Mouse (Mus musculus) limb, embryonic 11.5 days (tissue): ENCODE results near the gene 6430548M08Rik. TPM values are rescaled to one million over a fixed set of nuclear protein-coding genes. Genes with fewer than 3 reads are reported as not detected.

Experiments used
- ATAC-seq: fragments of 200-750 bp; cut with Nextera tagmentation; 2 replicates; pipeline ENCODE4 v1.8.0; 2017; ENCODE audit warnings: low read depth; ENCODE audit not compliant: insufficient number of reproducible peaks, low FRiP score, low TSS enrichment
- DNase-seq: peaks from one replicate; pipeline ENCODE4 v3.0.0-alpha.2; 2015; ENCODE audit warnings: low spot score
- H3K27ac ChIP-seq: fragments of 300-500 bp; sonication (generic); replicated peaks from 2 replicates; pipeline ENCODE4 v1.5.1; 2014; ENCODE audit warnings: low read depth, mild to moderate bottlenecking, low read length
- H3K27me3 ChIP-seq: fragments of 300-500 bp; sonication (generic); 2 replicates; pipeline ENCODE4 v1.6.1; 2014; ENCODE audit warnings: mild to moderate bottlenecking, low read length, mixed read lengths; ENCODE audit not compliant: control insufficient read depth, insufficient read depth
- H3K36me3 ChIP-seq: fragments of 300-500 bp; sonication (generic); 2 replicates; pipeline ENCODE4 v1.6.1; 2014; ENCODE audit warnings: mild to moderate bottlenecking, low read length, moderate library complexity, mixed read lengths; ENCODE audit not compliant: control insufficient read depth, insufficient read depth
- H3K4me1 ChIP-seq: fragments of 300-500 bp; sonication (generic); 2 replicates; pipeline ENCODE4 v1.6.1; 2014; ENCODE audit warnings: low read length, mixed read lengths; ENCODE audit not compliant: control insufficient read depth, insufficient read depth
- H3K4me2 ChIP-seq: fragments of 300-500 bp; sonication (generic); 2 replicates; pipeline ENCODE4 v1.6.1; 2014; ENCODE audit warnings: low read depth, mild to moderate bottlenecking, moderate library complexity; ENCODE audit not compliant: severe bottlenecking
- H3K4me3 ChIP-seq: fragments of 300-500 bp; sonication (generic); 2 replicates; pipeline ENCODE4 v1.5.1; 2014; ENCODE audit warnings: low read depth, low read length
- H3K9ac ChIP-seq: fragments of 300-500 bp; sonication (generic); 2 replicates; pipeline ENCODE4 v1.6.1; 2014; ENCODE audit warnings: mild to moderate bottlenecking, low read length
- H3K9me3 ChIP-seq: fragments of 300-500 bp; sonication (generic); 2 replicates; pipeline ENCODE4 v1.6.1; 2016; ENCODE audit warnings: low read length; ENCODE audit not compliant: control insufficient read depth
- WGBS: fragments of 180-500 bp; shearing (Covaris S2); extraction: QIAGEN DNeasy Blood & Tissue Kit; methylation state at CpG from one replicate; pipeline ENCODE4 v1.1.7; 2014; 5-methylcytosine and 5-hydroxymethylcytosine counted together
- polyA plus RNA-seq: library from polyadenylated mRNA; unstranded; fragments of >200 nt; fragmentation: Nextera tagmentation; extraction: Ambion mirVana; gene quantifications from 2 replicates; pipeline ENCODE4 v1.2.1, GENCODE M21; 2014

The 6430548M08Rik gene
- polyA plus RNA-seq, 1 experiment from 2014 or later: 1.8 TPM

DNA sequence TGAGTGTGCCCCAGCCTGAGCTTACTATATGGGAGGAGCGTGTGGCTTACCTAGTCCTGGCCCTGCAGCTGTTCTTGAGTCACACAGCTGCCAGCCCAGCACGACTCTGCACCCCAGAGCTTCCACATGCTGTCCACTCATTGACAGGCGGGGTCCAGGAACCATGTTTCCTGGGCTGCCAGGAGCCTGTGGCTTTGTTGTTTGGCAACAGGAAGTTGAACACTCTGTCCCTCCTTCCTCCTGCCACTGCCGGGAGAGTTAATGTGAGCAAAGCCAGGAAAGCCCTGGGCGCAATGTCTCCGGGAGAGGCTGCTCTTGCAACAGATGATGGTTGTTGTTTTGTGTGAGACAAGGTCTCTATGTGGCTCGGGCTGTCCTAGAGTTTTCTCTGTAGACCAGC lies 38.7 kb downstream of the 6430548M08Rik start:
- no peak for ATAC-seq
- Histone ChIP-seq H3K4me2 (no peak overlapping the region), H3K36me3 (no peaks in the 10 kb centered on the region), H3K27ac (peak overlapping the region; percentile 42), H3K9me3 (no peaks in the 10 kb centered on the region), H3K4me3 (no peak overlapping the region), H3K4me1 (peaks cover 20% of the 10 kb centered on the region), H3K9ac (no peak overlapping the region), H3K27me3 (no peaks in the 10 kb centered on the region)
- 53% methylated on average over 7 of the region's 7 CpGs for WGBS
- DNase-seq: peak; percentile 43

DNA sequence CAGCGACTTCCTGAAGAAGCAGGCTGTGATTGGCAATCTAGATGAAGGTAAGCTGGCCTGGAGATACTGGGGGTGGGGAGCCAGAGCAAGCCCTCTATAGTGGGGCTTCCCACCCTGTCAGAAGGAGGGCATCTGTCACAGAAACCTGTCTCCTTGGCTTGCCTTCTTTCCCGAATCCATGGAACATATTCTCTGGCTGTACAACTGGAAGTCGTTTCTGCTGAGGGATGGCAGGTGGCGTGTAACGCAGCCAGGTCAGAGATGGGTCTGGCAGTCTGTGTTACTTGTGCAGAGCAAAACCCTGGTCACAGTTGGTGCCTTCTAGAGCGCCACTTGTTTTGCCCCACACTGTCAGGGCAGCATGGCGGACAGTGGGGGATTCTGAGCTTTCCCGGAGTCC lies 46.4 kb downstream of the 6430548M08Rik start:
- ATAC-seq: no peak
- WGBS: 76% methylated on average over 8 of the region's 8 CpGs
- peaks cover 8% of the 10 kb centered on the region; the same call in 1 of the 2 replicates for H3K4me1 ChIP-seq

DNA sequence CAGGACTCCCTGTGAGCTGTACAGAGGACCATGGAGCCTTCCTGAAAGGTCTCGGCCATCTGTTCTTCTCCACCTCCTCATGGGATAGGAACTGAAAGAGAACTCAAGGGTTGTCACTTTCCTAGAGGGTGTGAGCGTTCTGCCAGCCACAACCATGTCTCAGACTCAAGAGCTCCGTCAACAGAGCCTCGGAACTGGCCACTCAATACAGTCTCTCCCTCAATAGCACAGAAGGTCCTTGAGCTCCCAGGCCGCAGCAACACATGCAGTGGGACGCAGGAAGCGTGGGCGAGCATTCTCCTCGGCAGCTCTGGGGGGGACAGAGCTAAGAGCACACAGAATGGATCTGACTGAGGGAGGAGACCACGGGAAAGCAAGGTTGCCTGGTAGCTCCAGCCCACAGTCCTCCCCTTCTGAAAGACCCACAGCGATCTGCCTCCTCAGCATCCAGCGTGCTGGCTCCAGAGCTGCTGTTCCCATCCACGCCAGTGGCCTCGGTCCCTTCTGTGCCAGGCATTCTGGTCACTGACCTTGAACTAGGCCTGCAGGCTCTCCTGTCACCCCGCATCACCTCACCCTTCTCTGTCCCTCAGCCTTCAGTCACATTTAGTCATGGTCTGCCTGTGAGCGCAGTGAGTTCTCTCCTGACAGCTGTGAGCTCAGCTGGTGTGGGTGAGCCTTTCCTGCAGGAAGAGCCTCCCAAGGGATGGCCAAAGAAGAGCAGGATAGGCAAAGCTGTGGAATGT lies 47.9 kb downstream of the 6430548M08Rik start:
- Histone ChIP-seq H3K27me3 (no peaks in the 10 kb centered on the region), H3K27ac (no peak overlapping the region), H3K4me3 (no peak overlapping the region), H3K36me3 (no peaks in the 10 kb centered on the region), H3K4me1 (no peaks in the 10 kb centered on the region), H3K4me2 (no peak overlapping the region), H3K9ac (no peak overlapping the region), H3K9me3 (no peaks in the 10 kb centered on the region)
- ATAC-seq (no peak), DNase-seq (no peak)
- WGBS: 75% methylated on average over 16 of the region's 16 CpGs

More for the DNA sequence above, 46.4 kb downstream of the 6430548M08Rik start:
- Histone ChIP-seq H3K27ac (no peak overlapping the region), H3K27me3 (no peaks in the 10 kb centered on the region), H3K4me3 (no peak overlapping the region), H3K4me2 (no peak overlapping the region), H3K9ac (no peak overlapping the region), H3K36me3 (no peaks in the 10 kb centered on the region), H3K9me3 (no peaks in the 10 kb centered on the region)
- no peak for DNase-seq

DNA sequence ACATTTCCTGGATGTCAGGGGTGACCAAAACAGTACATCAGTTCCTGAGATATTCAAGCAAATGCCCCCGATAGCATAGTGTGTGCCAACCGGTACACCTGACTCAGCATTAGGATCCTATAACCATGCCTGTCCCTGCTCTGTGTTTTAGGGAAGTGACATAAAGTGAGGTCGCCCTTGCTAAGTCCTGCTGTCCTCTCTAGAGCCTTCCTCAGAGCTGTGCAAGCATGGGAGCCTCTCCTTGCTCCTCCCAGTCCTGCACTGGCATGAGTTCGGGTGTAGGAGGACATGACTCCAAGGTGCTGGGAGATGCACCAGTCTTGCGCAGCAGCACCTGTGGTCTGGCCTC lies 48.4 kb downstream of the 6430548M08Rik start:
- no peaks in the 10 kb centered on the region for H3K27me3 ChIP-seq

DNA sequence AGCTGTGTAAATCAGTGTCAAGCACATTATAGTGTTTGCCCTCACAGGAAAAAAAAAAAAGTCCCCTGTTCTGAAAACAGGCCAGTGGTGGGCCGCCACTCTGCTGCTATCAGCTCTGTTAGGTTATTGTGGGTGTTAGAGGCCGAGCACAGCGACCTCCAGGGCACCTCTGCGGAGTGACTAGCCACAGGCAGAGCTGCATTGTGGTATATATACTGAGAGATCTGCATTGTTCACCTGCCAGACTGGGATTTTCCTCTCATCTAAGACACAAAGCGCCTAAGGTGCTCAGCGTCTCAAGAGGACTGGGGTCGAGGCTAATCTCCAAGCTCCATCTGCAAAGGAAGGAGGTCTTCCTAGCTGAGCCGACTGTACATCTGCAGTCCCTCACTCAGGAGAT lies 49.4 kb downstream of the 6430548M08Rik start:
- DNase-seq: no peak
- ATAC-seq: no peak
- Histone ChIP-seq H3K4me3 (no peak overlapping the region), H3K27ac (no peak overlapping the region), H3K9ac (no peak overlapping the region), H3K4me2 (no peak overlapping the region), H3K9me3 (no peaks in the 10 kb centered on the region), H3K27me3 (no peaks in the 10 kb centered on the region), H3K4me1 (peaks cover 4% of the 10 kb centered on the region), H3K36me3 (no peaks in the 10 kb centered on the region)
- 73% methylated on average over 8 of the region's 8 CpGs for WGBS

More for the DNA sequence above, 48.4 kb downstream of the 6430548M08Rik start:
- Histone ChIP-seq H3K36me3 (no peaks in the 10 kb centered on the region), H3K27ac (no peak overlapping the region), H3K9me3 (no peaks in the 10 kb centered on the region), H3K4me3 (no peak overlapping the region), H3K4me2 (no peak overlapping the region), H3K9ac (no peak overlapping the region), H3K4me1 (no peaks in the 10 kb centered on the region)
- WGBS: 88% methylated on average over 5 of the region's 5 CpGs
- DNase-seq (no peak), ATAC-seq (no peak)

DNA sequence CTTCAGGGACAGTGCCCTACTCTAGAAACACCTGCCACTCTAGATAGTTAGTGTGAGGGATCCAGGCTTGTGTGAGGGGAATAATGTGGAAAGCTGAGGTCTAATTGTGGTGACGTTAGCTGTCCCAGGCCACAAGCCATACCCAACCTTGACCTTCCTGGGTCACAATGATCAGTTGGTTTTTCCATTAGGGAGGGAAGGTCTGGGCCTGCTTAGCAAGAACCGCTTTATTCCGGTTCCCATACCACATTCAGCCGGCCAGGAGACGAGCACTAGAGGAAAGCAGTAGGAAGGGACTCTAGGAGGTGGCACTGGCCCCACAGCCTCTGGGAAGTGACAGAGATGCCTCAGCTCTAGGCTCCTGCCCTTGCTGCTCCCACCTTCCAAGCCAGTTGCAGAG lies 50.1 kb downstream of the 6430548M08Rik start:
- ATAC-seq (no peak), DNase-seq (no peak)
- peaks cover 4% of the 10 kb centered on the region for H3K4me1 ChIP-seq
- no peak overlapping the region for H3K9ac ChIP-seq
- 80% methylated on average over 5 of the region's 5 CpGs for WGBS
- no peaks in the 10 kb centered on the region; the same call in 1 of the 2 replicates for H3K27me3 ChIP-seq
- H3K4me2 ChIP-seq: no peak overlapping the region
- no peaks in the 10 kb centered on the region for H3K36me3 ChIP-seq
- H3K4me3 ChIP-seq: no peak overlapping the region
- no peaks in the 10 kb centered on the region for H3K9me3 ChIP-seq
- no peak overlapping the region for H3K27ac ChIP-seq

DNA sequence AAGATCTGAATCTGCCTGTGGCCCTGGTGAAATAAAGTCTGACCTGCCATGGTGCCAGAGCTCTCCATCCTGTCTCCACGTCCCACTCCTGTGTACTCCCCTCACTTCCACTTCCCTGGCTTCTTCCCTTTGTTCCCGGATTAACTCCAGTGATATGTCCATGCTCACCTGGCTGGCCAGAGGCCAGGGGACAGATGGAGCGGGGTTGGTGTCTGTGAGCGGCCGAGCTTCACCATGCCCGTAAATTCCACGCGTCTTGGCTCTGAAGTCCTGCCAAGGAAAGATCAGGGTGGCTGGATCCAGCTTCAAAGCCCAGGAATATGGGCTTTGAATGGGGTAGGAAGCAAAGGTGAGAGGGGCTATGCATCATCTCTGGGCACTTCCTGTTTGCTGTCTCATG lies 53.2 kb downstream of the 6430548M08Rik start:
- no peak overlapping the region for H3K4me2 ChIP-seq
- H3K4me1 ChIP-seq: peaks cover 4% of the 10 kb centered on the region
- H3K9me3 ChIP-seq: no peaks in the 10 kb centered on the region
- H3K36me3 ChIP-seq: no peaks in the 10 kb centered on the region
- H3K4me3 ChIP-seq: no peak overlapping the region
- ATAC-seq (no peak), DNase-seq (no peak)
- 82% methylated on average over 8 of the region's 8 CpGs for WGBS
- no peak overlapping the region for H3K9ac ChIP-seq
- H3K27ac ChIP-seq: no peak overlapping the region
- no peaks in the 10 kb centered on the region; the same call in 1 of the 2 replicates for H3K27me3 ChIP-seq

DNA sequence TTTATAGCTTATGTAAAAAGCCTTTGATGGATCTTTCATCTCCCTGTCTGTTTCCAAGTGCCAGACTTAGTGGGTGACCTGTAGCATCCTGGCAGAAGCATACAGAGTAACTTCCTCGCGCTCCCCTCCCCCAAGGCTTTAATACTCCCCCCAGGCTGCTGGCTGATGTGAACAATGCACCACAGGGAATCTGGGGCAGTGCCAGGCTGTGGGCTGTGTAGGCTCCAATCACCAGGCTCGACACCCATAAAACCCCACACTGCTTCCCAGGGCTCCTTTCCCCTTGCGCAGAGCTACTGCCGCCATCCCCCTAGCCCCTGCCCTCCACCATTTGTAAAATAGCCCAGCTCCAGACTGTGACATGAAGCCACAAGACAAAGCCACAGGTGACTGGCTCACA lies 53.9 kb downstream of the 6430548M08Rik start:
- ATAC-seq: no peak
- Histone ChIP-seq H3K9ac (no peak overlapping the region), H3K4me2 (no peak overlapping the region), H3K9me3 (no peaks in the 10 kb centered on the region), H3K27ac (no peak overlapping the region), H3K27me3 (no peaks in the 10 kb centered on the region; the same call in 1 of the 2 replicates), H3K4me3 (no peak overlapping the region), H3K36me3 (no peaks in the 10 kb centered on the region), H3K4me1 (peaks cover 4% of the 10 kb centered on the region)
- 43% methylated on average over 5 of the region's 5 CpGs for WGBS
- DNase-seq: no peak

DNA sequence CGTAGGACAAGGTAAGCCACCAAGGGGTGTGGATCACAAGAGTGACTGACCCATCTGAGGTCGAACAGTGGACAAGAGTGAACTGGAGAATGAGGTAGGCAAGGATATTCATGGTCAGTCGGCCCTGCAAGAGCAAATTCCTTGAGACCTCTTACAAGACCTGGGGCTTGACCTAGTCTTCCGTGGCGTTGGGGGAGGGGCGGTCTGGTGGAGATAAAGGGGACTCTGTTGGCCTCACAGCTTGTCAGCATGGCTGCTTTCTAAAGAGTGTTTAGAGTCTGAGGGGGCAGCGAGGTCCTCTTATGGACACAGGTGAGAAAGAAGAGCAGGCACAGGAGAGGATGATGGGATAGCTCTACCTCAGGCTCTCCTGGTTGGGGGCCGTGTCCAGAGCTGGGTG lies 55.2 kb downstream of the 6430548M08Rik start:
- H3K9ac ChIP-seq: no peak overlapping the region
- H3K4me1 ChIP-seq: peaks cover 4% of the 10 kb centered on the region
- no peak overlapping the region for H3K4me3 ChIP-seq
- DNase-seq (no peak), ATAC-seq (no peak)
- WGBS: 60% methylated on average over 8 of the region's 8 CpGs
- H3K4me2 ChIP-seq: no peak overlapping the region
- no peaks in the 10 kb centered on the region for H3K9me3 ChIP-seq
- no peak overlapping the region for H3K27ac ChIP-seq
- no peaks in the 10 kb centered on the region for H3K36me3 ChIP-seq
- no peaks in the 10 kb centered on the region; the same call in 1 of the 2 replicates for H3K27me3 ChIP-seq
